Mouse (Mus musculus) monocyte, adult 2 months (primary cell): ENCODE measurements around the gene Fam114a2.

Source experiments
- DNase-seq, 2 experiments: peaks; one replicate each; pipeline ENCODE4 v3.0.0; 2022; ENCODE audit warnings: low spot score in 2 of 2, low read depth in 1 of 2

The Fam114a2 gene

DNA sequence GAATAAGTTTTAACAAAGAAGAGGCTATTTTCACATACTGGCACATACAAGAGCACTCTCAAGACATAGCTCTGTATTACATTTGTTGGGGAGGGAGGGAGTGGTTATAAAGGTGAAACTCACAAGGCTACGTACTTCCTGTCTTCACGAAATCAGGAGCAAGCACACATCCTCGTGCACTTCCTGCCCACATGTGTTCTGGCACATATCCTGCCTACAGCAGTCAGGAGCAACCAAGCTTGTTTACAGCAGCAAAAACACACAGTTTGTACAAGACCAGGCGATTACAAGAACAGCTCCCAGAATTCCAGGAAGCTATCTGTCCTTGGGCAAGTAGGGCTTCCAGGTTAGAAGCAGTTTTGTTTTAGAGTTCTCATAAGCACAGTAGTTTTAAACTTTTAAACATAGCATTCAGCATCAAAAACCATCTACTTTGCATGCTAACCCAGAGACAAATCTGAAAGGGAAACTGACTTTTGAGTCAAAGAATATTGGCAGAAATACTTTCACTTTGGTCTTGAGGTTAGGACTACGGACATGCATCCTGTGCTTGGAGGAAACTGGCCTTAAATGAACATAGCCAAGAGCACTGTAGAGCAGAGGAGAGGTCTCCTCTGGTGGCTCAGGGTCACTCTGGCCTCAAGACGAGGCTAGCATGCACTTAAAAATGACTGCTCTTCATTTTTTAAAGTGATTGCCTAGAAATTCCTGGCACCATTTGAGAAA lies 73.0 kb downstream of the Fam114a2 start:
- DNase-seq = no peak

DNA sequence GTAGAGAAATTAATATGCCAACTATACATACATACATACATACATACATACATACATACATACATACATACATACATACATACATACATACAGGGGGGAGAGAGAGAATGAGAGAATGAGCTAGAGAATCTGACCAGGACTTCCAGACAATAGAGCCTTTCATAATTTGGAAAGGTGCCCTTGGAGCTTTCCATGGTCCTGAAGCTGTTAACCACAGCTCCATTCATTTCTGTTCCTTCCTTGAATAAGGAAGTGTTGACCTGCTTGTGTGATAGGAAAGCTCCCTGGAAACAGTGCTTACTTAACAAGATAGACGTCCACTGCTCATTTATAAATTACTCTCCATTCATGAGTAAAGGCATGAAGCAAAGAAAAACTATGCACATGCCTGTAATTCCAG lies 84.3 kb downstream of the Fam114a2 start:
- no peak for DNase-seq
